Mouse (Mus musculus) liver, postnatal 0 days (tissue): ENCODE measurements at regions not wholly inside any gene's neighbourhood (a gene's known extent, or its start where the extent isn't known, plus 50 kb on each side); places are given as distances from the start of the nearest gene placed in this dataset.

ENCODE experiments used
- ATAC-seq: fragments of 200-750 bp; cut with Nextera tagmentation; 2 replicates; pipeline ENCODE4 v1.8.0; 2017; ENCODE audit warnings: mild to moderate bottlenecking, moderate library complexity
- DNase-seq: peaks from one replicate; pipeline ENCODE4 v3.0.0-alpha.2; 2016
- H3K27ac ChIP-seq: fragments of 300-500 bp; sonication (generic); 2 replicates; pipeline ENCODE4 v1.5.1; 2014; ENCODE audit warnings: antibody characterized with exemption, moderate library complexity, mild to moderate bottlenecking, low read depth
- H3K27me3 ChIP-seq: fragments of 300-500 bp; sonication (generic); 2 replicates; pipeline ENCODE4 v1.6.1; 2014; ENCODE audit warnings: low read length, control low read depth, mixed read lengths; ENCODE audit not compliant: insufficient read depth
- H3K36me3 ChIP-seq: fragments of 300-500 bp; sonication (generic); replicated peaks from 2 replicates; pipeline ENCODE4 v1.6.1; 2014; ENCODE audit warnings: mild to moderate bottlenecking, control low read depth, low read length, moderate library complexity, mixed read lengths; ENCODE audit not compliant: insufficient read depth
- H3K4me1 ChIP-seq: fragments of 300-500 bp; sonication (generic); 2 replicates; pipeline ENCODE4 v1.6.1; 2014; ENCODE audit warnings: antibody characterized with exemption, mild to moderate bottlenecking, control low read depth; ENCODE audit not compliant: insufficient read depth
- H3K4me2 ChIP-seq: fragments of 300-500 bp; sonication (generic); 2 replicates; pipeline ENCODE4 v1.6.1; 2014; ENCODE audit warnings: low read depth, mild to moderate bottlenecking, low read length, moderate library complexity, mixed read lengths
- H3K4me3 ChIP-seq: fragments of 300-500 bp; sonication (generic); 2 replicates; pipeline ENCODE4 v1.5.1; 2014; ENCODE audit warnings: low read depth, low read length
- H3K9ac ChIP-seq: fragments of 300-500 bp; sonication (generic); replicated peaks from 2 replicates; pipeline ENCODE4 v1.6.1; 2014; ENCODE audit warnings: mild to moderate bottlenecking, moderate library complexity
- H3K9me3 ChIP-seq: fragments of 300-500 bp; sonication (generic); 2 replicates; pipeline ENCODE4 v1.6.1; 2016; ENCODE audit warnings: mild to moderate bottlenecking, control low read depth, low read length, mixed read lengths
- CTCF ChIP-seq: sonication (generic); IDR thresholded peaks from 2 replicates; pipeline ENCODE4 v1.5.1; 2016; ENCODE audit warnings: antibody characterized with exemption, low read depth
- EP300 ChIP-seq: IDR thresholded peaks from 2 replicates; pipeline ENCODE4 v1.6.1; 2016; ENCODE audit warnings: antibody characterized with exemption, low read depth, mild to moderate bottlenecking
- WGBS: fragments of 180-500 bp; shearing (Covaris S2); extraction: QIAGEN DNeasy Blood & Tissue Kit; methylation state at CpG from one replicate; pipeline ENCODE4 v1.1.7; 2014; ENCODE audit not compliant: insufficient replicate concordance; 5-methylcytosine and 5-hydroxymethylcytosine counted together

GRCm38 (mm10) chr17:4835065-4835705, 158.9 kb upstream of the Arid1b start:
- ATAC-seq, result no peak

GRCm38 (mm10) chr17:4840123-4840522, 154.0 kb upstream of the Arid1b start:
- DNase-seq (no peak), ATAC-seq (no peak)
- no peaks in the 10 kb centered on the region for H3K9me3 ChIP-seq
- no peak overlapping the region for H3K9ac ChIP-seq
- H3K4me3 ChIP-seq, result no peak overlapping the region
- no peak overlapping the region for H3K4me2 ChIP-seq
- WGBS, result 69% methylated on average over 3 of the region's 3 CpGs
- TF ChIP-seq EP300, result no peak
- no peak for TF ChIP-seq CTCF
- no peaks in the 10 kb centered on the region for H3K4me1 ChIP-seq
- no peaks in the 10 kb centered on the region for H3K36me3 ChIP-seq
- H3K27me3 ChIP-seq, result no peaks in the 10 kb centered on the region
- no peak overlapping the region for H3K27ac ChIP-seq

More at GRCm38 (mm10) chr17:4835065-4835705, 158.9 kb upstream of the Arid1b start:
- WGBS, result 70% methylated on average over 8 of the region's 8 CpGs
- Histone ChIP-seq H3K4me1 (no peaks in the 10 kb centered on the region), H3K4me3 (no peak overlapping the region), H3K27me3 (no peaks in the 10 kb centered on the region), H3K9me3 (no peaks in the 10 kb centered on the region), H3K36me3 (no peaks in the 10 kb centered on the region), H3K27ac (no peak overlapping the region), H3K9ac (no peak overlapping the region), H3K4me2 (no peak overlapping the region)
- TF ChIP-seq EP300 (no peak), CTCF (no peak)
- DNase-seq, result no peak

- Histone ChIP-seq H3K27me3 (no peaks in the 10 kb centered on the region), H3K4me3 (no peak overlapping the region), H3K27ac (no peak overlapping the region), H3K36me3 (no peaks in the 10 kb centered on the region), H3K4me2 (no peak overlapping the region), H3K9me3 (no peaks in the 10 kb centered on the region), H3K9ac (no peak overlapping the region), H3K4me1 (no peaks in the 10 kb centered on the region)
- DNase-seq, result no peak
- TF ChIP-seq EP300 (no peak), CTCF (no peak)
- 68% methylated on average over 3 of the region's 3 CpGs for WGBS
- ATAC-seq, result no peak
Observed at GRCm38 (mm10) chr17:4858304-4858703, 135.8 kb upstream of the Arid1b start.

GRCm38 (mm10) chr17:4864901-4865300, 129.2 kb upstream of the Arid1b start:
- WGBS, result 81% methylated on average over 10 of the region's 10 CpGs
- Histone ChIP-seq H3K4me3 (no peak overlapping the region), H3K4me1 (no peaks in the 10 kb centered on the region), H3K9ac (no peak overlapping the region), H3K27me3 (no peaks in the 10 kb centered on the region), H3K36me3 (no peaks in the 10 kb centered on the region), H3K4me2 (no peak overlapping the region), H3K9me3 (no peaks in the 10 kb centered on the region), H3K27ac (no peak overlapping the region)
- ATAC-seq (no peak), DNase-seq (no peak)
- TF ChIP-seq CTCF (no peak), EP300 (no peak)

GRCm38 (mm10) chr17:4865621-4866020, 128.5 kb upstream of the Arid1b start:
- Histone ChIP-seq H3K4me1 (no peaks in the 10 kb centered on the region), H3K27ac (no peak overlapping the region), H3K9ac (no peak overlapping the region), H3K9me3 (no peaks in the 10 kb centered on the region), H3K36me3 (no peaks in the 10 kb centered on the region), H3K4me3 (no peak overlapping the region), H3K4me2 (no peak overlapping the region), H3K27me3 (no peaks in the 10 kb centered on the region)
- no peak for DNase-seq
- TF ChIP-seq CTCF (no peak), EP300 (no peak)
- WGBS, result 65% methylated on average over 10 of the region's 10 CpGs
- no peak for ATAC-seq

- DNase-seq (no peak), ATAC-seq (no peak)
- TF ChIP-seq CTCF, result no peak
- no peak for TF ChIP-seq EP300
- Histone ChIP-seq H3K9ac (no peak overlapping the region), H3K36me3 (no peaks in the 10 kb centered on the region), H3K4me3 (no peak overlapping the region), H3K27ac (no peak overlapping the region), H3K4me2 (no peak overlapping the region), H3K27me3 (no peaks in the 10 kb centered on the region), H3K9me3 (no peaks in the 10 kb centered on the region), H3K4me1 (no peaks in the 10 kb centered on the region)
- WGBS, result 61% methylated on average over 17 of the region's 17 CpGs
Observed at GRCm38 (mm10) chr17:4866026-4866896, 127.9 kb upstream of the Arid1b start.
